ENCODE assay signal across 33 mouse cellular contexts in the genomic region with DNA sequence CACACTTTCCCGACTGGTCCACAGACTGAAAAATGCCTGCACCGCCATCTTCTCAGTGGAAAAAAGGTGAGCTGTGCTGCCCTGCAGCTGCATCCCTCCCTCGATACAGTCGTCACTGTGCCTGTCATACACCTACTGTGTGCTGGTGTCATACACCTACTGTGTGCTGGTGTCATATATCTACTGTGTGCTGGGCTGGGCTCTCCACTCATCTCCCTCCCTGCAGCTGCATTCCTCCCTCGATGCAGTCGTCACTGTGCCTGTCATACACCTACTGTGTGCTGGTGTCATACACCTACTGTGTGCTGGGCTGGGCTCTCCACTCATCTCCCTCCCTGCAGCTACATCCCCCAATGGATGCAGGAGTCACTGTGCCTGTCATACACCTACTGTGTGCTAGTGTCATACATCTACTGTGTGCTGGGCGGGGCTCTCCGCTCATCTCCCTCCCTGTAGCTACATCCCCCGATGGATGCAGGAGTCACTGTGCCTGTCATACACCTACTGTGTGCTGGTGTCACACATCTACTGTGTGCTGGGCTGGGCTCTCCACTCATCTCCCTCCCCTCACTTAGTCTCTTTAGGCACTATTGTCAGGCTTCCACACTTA. TPM values are rescaled to one million over a fixed set of nuclear protein-coding genes. Genes with fewer than 3 reads are reported as not detected.
"Had no signal": no experiment of that assay in that cellular context is flagged by ENCODE, and none has a peak within 500 bp of the region (broad histone marks: within the 10 kb centered on the region; RNA-seq: fewer than 3 reads in every experiment).

No protein-coding gene starts in this region.

- H3K27me3 ChIP-seq: limb, embryonic 12.5 days; limb, embryonic 13.5 days; limb, embryonic 15.5 days; liver, embryonic 12.5 days; liver, embryonic 13.5 days; liver, embryonic 15.5 days; lung, embryonic 15.5 days; megakaryocyte, embryonic 14.5 days; midbrain, embryonic 12.5 days; midbrain, embryonic 13.5 days; midbrain, embryonic 15.5 days; neural tube, embryonic 12.5 days had no signal

- DNase-seq: left cerebral cortex, postnatal 4 days; liver; liver, embryonic 13.5 days; liver, postnatal 0 days; lung, adult 18-20 months; lung, adult 2 months; lung, embryonic 14.5 days; lung, postnatal 10 days; lung, postnatal 14 days; lung, postnatal 36 days; lung, postnatal 4 days; midbrain, embryonic 14.5 days had no signal

- H3K4me1 ChIP-seq: limb, embryonic 15.5 days; liver, embryonic 12.5 days; liver, embryonic 13.5 days; liver, embryonic 15.5 days; lung, embryonic 15.5 days; megakaryocyte, embryonic 14.5 days; midbrain, embryonic 15.5 days had no signal

- H3K4me3 ChIP-seq: limb, embryonic 10.5 days; limb, embryonic 12.5 days; limb, embryonic 13.5 days; limb, embryonic 15.5 days; liver, embryonic 12.5 days; liver, embryonic 13.5 days; liver, embryonic 15.5 days; lung, embryonic 15.5 days; megakaryocyte, embryonic 14.5 days; midbrain, embryonic 10.5 days; midbrain, embryonic 12.5 days; midbrain, embryonic 13.5 days; midbrain, embryonic 15.5 days; myocyte; neural tube, embryonic 12.5 days had no signal

- ATAC-seq: liver, embryonic 12.5 days; liver, postnatal 0 days; lung, postnatal 0 days; midbrain, embryonic 13.5 days; midbrain, embryonic 15.5 days; midbrain, embryonic 16.5 days had no signal

- H3K27ac ChIP-seq: limb, embryonic 10.5 days; limb, embryonic 12.5 days; limb, embryonic 13.5 days; limb, embryonic 15.5 days; liver, embryonic 12.5 days; liver, embryonic 13.5 days; liver, embryonic 14.5 days; liver, embryonic 15.5 days; lung, embryonic 15.5 days; macrophage; midbrain, embryonic 10.5 days; midbrain, embryonic 12.5 days; midbrain, embryonic 13.5 days; midbrain, embryonic 15.5 days; neural tube, embryonic 12.5 days had no signal

- H3K9me3 ChIP-seq: limb, embryonic 10.5 days; limb, embryonic 12.5 days; limb, embryonic 13.5 days; limb, embryonic 15.5 days; liver, embryonic 12.5 days; liver, embryonic 13.5 days; liver, embryonic 15.5 days; lung, embryonic 15.5 days; megakaryocyte, embryonic 14.5 days; midbrain, embryonic 10.5 days; midbrain, embryonic 12.5 days; midbrain, embryonic 13.5 days; midbrain, embryonic 15.5 days; neural tube, embryonic 12.5 days had no signal

- H3K9ac ChIP-seq: limb, embryonic 12.5 days; limb, embryonic 15.5 days; liver, embryonic 12.5 days; liver, embryonic 13.5 days; liver, embryonic 14.5 days; liver, embryonic 15.5 days; liver, postnatal 0 days; lung, embryonic 14.5 days; lung, embryonic 15.5 days; midbrain, embryonic 12.5 days; midbrain, embryonic 13.5 days; midbrain, embryonic 15.5 days; neural tube, embryonic 12.5 days had no signal

- H3K4me2 ChIP-seq: limb, embryonic 12.5 days; limb, embryonic 13.5 days; limb, embryonic 15.5 days; liver, embryonic 11.5 days; liver, embryonic 12.5 days; liver, embryonic 13.5 days; liver, embryonic 15.5 days; lung, embryonic 14.5 days; lung, embryonic 15.5 days; midbrain, embryonic 11.5 days; midbrain, embryonic 12.5 days; midbrain, embryonic 13.5 days; midbrain, embryonic 15.5 days; neural tube, embryonic 12.5 days had no signal

RNA-seq across cellular contexts. Expression of a gene that starts 25.7 kb away (rescaled TPM):
- total RNA-seq: monocyte, adult 5-6 weeks had no signal
- polyA plus RNA-seq: macrophage had no signal
